ENCODE assay signal across 8 mouse cellular contexts in the genomic region with DNA sequence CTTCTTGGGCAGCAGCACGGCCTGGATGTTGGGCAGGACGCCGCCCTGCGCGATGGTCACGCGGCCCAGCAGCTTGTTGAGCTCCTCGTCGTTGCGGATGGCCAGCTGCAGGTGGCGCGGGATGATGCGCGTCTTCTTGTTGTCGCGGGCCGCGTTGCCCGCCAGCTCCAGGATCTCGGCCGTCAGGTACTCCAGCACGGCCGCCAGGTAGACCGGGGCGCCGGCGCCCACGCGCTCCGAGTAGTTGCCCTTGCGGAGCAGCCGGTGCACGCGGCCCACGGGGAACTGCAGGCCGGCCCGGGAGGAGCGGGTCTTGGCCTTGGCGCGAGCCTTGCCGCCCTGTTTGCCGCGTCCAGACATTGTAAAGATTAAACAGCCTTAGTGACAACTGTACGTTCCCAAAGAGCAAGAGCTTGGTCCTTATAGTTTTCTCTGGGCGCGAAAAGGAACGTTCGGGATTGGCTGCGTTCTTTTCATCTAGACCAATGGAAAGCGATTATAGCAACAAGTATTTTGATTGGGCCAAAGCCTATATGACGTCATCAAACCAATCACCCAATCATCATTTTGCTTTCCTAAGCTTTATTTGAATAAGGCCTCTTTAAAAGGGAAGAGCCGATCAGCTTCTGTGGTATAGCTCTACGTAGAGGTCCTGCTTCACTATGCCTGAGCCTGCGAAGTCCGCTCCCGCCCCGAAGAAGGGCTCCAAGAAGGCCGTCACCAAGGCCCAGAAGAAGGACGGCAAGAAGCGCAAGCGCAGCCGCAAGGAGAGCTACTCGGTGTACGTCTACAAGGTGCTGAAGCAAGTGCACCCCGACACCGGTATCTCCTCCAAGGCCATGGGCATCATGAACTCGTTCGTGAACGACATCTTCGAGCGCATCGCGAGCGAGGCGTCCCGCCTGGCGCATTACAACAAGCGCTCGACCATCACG. TPM values are rescaled to one million over a fixed set of nuclear protein-coding genes. Genes with fewer than 3 reads are reported as not detected.
DNase-seq lines count a peak whose midpoint lies in the region; ATAC-seq and TF ChIP-seq lines count a peak whose summit lies in the region.
"Not testable (repeated sequence)": the region's sequence is repeated elsewhere in the genome, so short reads cannot be mapped to it uniquely, and the experiment has no call there.

Gene Hist1h2ag (minus strand): TSS at position 377 of the 935 bp plus-strand sequence.
Gene Hist1h2bj (plus strand): TSS at position 647 of the 935 bp plus-strand sequence.

- peaks cover 34% of the 10 kb centered on the region for H3K4me1 ChIP-seq in hindbrain, embryonic 10.5 days (replicated peaks)
- peaks cover 19% of the 10 kb centered on the region for H3K4me1 ChIP-seq in lung, embryonic 16.5 days (replicated peaks; ENCODE audit: control insufficient read depth, insufficient read depth, low read length)
- H3K4me1 ChIP-seq in thymus, adult 2 months (replicated peaks; ENCODE audit: control insufficient read depth, insufficient read depth, low read length) = not testable (repeated sequence)

- H3K27ac ChIP-seq in hindbrain, embryonic 10.5 days = peak within 1 kb of the TSS; percentile 94
- peak within 1 kb of the TSS; percentile 96 for H3K27ac ChIP-seq in lung, embryonic 16.5 days (ENCODE audit: low read length)
- peak within 1 kb of the TSS; percentile 90 for H3K27ac ChIP-seq in thymus, adult 2 months (ENCODE audit: control insufficient read depth, insufficient read depth, low read length)

- peak; percentile 96 for DNase-seq in NIH3T3 (ENCODE audit: low read depth)
- DNase-seq in cerebellum, postnatal 10 days = peak; percentile 90 to 93
- peak; percentile 96 to 98 for DNase-seq in frontal cortex, adult 2 months (ENCODE audit: extremely low spot score in 1 of 2, low spot score in 1 of 2)
- DNase-seq in hindbrain, embryonic 10.5 days (ENCODE audit: low spot score) = peak; percentile 89
- DNase-seq in layer of hippocampus, adult 9-11 months = peak; percentile 96
- peak; percentile 82 for DNase-seq in ovary, adult 18-20 months (ENCODE audit: low spot score)
- DNase-seq in thymus, adult 2 months = peak; percentile 88

- H3K27me3 ChIP-seq in hindbrain, embryonic 10.5 days (ENCODE audit: insufficient read depth, poor library complexity, severe bottlenecking); lung, embryonic 16.5 days (ENCODE audit: control insufficient read depth, insufficient read depth, low read depth, low read length); thymus, adult 2 months (ENCODE audit: control insufficient read depth, insufficient read depth, low read length): not testable (repeated sequence)

- peak; percentile 73; the same call in 1 of the 2 replicates for TF ChIP-seq POLR2A in thymus, adult 2 months (IDR thresholded peaks at IDR 0.05; ENCODE audit: control insufficient read depth, extremely low read depth, insufficient read depth, low read length, poor library complexity)

- peak within 1 kb of the TSS; percentile 57 for H3K4me3 ChIP-seq in hindbrain, embryonic 10.5 days
- H3K4me3 ChIP-seq in lung, embryonic 16.5 days (ENCODE audit: low read length) = peak within 1 kb of the TSS; percentile 47
- H3K4me3 ChIP-seq in thymus, adult 2 months (ENCODE audit: control insufficient read depth, insufficient read depth, low read length) = peak within 1 kb of the TSS; percentile 58

- WGBS in hindbrain, embryonic 10.5 days = under 1% methylated on average over 54 of the region's 80 CpGs
- WGBS in lung, embryonic 16.5 days = 0% methylated on average over 35 of the region's 80 CpGs
- under 1% methylated on average over 54 of the region's 80 CpGs for WGBS in thymus, adult 2 months

- not testable (repeated sequence) for TF ChIP-seq CTCF in thymus, adult 2 months (IDR thresholded peaks at IDR 0.05; ENCODE audit: borderline replicate concordance, control insufficient read depth, extremely low read depth, insufficient read depth, low read length, poor library complexity)

- H3K9me3 ChIP-seq in hindbrain, embryonic 10.5 days; lung, embryonic 16.5 days (ENCODE audit: control insufficient read depth, low read length): not testable (repeated sequence)

- peak; percentile 91 for ATAC-seq in lung, embryonic 16.5 days (ENCODE audit: low read depth)

- not testable (repeated sequence) for H3K36me3 ChIP-seq in hindbrain, embryonic 10.5 days; lung, embryonic 16.5 days (ENCODE audit: control insufficient read depth, insufficient read depth, low read length); thymus, adult 2 months (ENCODE audit: control insufficient read depth, insufficient read depth, low read length)

- H3K9ac ChIP-seq in lung, embryonic 16.5 days (ENCODE audit: low read length) = peak within 1 kb of the TSS; percentile 68

- H3K4me2 ChIP-seq in lung, embryonic 16.5 days (ENCODE audit: low read depth, low read length) = peak within 1 kb of the TSS; percentile 86

RNA-seq across cellular contexts. Expression of gene Hist1h2ag, which starts in this region (rescaled TPM):
- 0.36 and 0.38 TPM in 2 replicates for polyA plus RNA-seq in frontal cortex, adult 2 months (2012; rRNA removed)
- polyA plus RNA-seq in hindbrain, embryonic 10.5 days (2016; fragmentation: Nextera tagmentation; extraction: Ambion mirVana) = 63.1 and 65.4 TPM in 2 replicates
- 36.8 and 53.7 TPM in 2 replicates for polyA plus RNA-seq in lung, embryonic 16.5 days (2015; fragmentation: Nextera tagmentation; extraction: Ambion mirVana)
- 149 and 177 TPM in 2 replicates for polyA plus RNA-seq in thymus, adult 2 months (2012; rRNA removed)

RNA-seq across cellular contexts. Expression of gene Hist1h2bj, which starts in this region (rescaled TPM):
- 0.78 and 1.6 TPM in 2 replicates for polyA plus RNA-seq in frontal cortex, adult 2 months (2012; rRNA removed)
- 12.6 and 15.5 TPM in 2 replicates for polyA plus RNA-seq in hindbrain, embryonic 10.5 days (2016; fragmentation: Nextera tagmentation; extraction: Ambion mirVana)
- polyA plus RNA-seq in lung, embryonic 16.5 days (2015; fragmentation: Nextera tagmentation; extraction: Ambion mirVana) = 12.9 and 16.4 TPM in 2 replicates
- 177 and 218 TPM in 2 replicates for polyA plus RNA-seq in thymus, adult 2 months (2012; rRNA removed)

Comparison
In these comparisons a context has a peak if more than half of its experiments do, and no peak if none do; other contexts are left out.
1. Peak in every context shown above with its lines: DNase-seq, ATAC-seq, H3K4me3 ChIP-seq and H3K27ac ChIP-seq.
2. RNA of gene Hist1h2ag (polyA plus RNA-seq): 149 to 177 TPM in thymus, adult 2 months, 63.1 to 65.4 TPM in hindbrain, embryonic 10.5 days and 36.8 to 53.7 TPM in lung, embryonic 16.5 days; 0.36 to 0.38 TPM in frontal cortex, adult 2 months; every median in the first group is over 10 times any median in the second.
3. RNA of gene Hist1h2bj (polyA plus RNA-seq): 177 to 218 TPM in thymus, adult 2 months; 12.6 to 15.5 TPM in hindbrain, embryonic 10.5 days, 12.9 to 16.4 TPM in lung, embryonic 16.5 days and 0.78 to 1.6 TPM in frontal cortex, adult 2 months; every median in the first group is over 10 times any median in the second.